Mouse (Mus musculus) embryo, embryonic 9.5 days (tissue): ENCODE measurements at regions not wholly inside any gene's neighbourhood (a gene's known extent, or its start where the extent isn't known, plus 50 kb on each side); places are given as distances from the start of the nearest gene placed in this dataset.

Experiments used
- DNase-seq: peaks from one replicate; pipeline ENCODE4 v3.0.0-alpha.2; 2017; ENCODE audit errors: extremely low spot score

DNA sequence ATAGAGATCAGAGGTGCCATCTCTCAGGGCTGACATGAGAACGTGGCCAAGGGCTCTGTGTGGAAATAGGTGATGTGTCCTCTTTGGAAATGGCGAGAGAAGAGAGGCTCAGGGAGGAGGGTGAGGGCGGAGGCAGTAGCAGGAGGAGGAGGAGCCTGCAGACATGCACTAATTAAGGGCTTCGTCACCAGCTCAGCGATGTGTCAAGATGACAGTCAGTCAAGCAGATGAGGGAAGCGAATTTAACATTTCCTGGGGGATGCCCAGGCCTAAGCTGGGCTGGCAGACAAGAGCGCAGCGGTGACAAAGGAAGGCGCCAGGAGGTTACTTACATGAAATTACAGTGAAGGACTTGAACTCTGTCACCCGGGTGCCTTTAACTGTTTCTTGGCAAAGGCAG is 455.1 kb upstream of the Tbx3 start:
- no peak for DNase-seq

DNA sequence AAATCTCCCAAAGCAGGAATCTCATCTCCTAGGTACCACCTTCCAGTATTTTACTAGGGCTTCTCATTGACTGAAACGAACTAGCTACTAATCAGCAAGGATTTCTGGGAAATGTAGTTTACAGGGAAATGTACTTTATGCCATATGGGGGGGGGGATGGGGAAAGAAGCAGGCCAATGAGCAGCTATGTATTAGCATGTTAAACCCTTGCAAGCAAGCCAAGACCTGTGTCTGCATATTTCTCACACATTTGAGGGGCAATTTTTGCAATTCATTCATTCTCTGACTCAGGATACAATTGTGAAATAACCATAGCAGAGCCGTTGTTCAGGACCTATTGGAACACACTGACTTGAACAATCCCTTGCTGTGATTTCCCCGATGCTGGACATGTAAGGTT is 454.3 kb upstream of the Tbx3 start:
- DNase-seq = no peak

DNA sequence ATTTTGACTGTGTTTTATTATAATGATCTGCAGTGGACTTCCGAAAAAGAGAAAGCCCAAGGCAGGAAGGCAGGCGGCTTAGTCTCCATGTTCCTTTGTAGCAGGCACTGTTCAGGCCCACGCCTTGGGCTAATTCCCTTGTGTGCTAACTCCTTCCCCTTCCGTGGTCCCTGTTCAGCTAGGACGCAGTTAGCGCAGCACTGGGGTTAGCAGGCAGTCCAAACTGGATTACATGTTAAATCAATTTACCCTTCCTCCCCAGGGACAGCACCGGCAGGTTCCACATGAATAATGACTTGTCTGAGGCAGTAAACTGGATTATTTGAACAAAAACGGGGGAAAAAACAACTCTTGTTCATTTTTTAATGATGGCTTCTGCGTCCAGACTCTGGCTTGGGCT is 453.4 kb upstream of the Tbx3 start:
- no peak for DNase-seq

DNA sequence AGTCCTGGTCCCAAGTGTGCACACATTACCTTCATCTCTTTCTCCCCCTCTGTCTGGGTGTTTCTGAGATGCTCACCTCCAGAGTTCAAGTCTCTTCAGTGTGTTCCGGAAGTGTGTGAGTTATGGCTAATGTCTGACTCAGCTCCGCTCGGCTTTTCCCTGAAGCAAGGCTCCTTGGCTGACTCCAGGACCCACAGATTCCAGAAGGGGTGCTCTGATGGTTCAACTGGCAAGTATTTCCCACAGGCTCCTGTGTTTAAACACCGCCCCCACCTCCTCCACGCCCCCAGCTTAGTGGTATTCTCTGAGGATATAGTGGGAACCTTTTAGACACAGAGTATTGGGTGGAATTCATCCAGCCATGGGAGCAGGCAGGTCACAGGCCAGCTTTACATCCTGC is 441.8 kb upstream of the Tbx3 start:
- DNase-seq = no peak

DNA sequence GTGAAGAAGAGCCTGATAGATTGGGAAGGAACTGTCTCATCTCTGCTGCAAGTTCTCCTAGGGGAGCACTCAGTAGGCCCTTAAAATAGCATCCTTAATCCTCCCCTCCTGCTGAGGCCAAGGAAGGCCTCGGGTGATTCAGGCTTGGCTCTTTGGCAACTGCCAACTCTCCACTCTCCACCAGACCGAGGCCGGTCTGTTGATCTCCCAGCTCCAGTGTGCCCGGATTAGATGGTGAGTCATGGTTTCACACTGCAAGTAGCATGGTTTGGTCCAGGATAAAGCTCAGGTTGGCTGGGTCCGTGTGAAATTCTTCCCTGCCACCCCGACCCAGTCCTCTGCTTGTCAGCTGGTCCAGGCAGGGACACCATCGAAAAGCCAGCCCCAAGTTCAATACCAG is 437.5 kb upstream of the Tbx3 start:
- DNase-seq = no peak

DNA sequence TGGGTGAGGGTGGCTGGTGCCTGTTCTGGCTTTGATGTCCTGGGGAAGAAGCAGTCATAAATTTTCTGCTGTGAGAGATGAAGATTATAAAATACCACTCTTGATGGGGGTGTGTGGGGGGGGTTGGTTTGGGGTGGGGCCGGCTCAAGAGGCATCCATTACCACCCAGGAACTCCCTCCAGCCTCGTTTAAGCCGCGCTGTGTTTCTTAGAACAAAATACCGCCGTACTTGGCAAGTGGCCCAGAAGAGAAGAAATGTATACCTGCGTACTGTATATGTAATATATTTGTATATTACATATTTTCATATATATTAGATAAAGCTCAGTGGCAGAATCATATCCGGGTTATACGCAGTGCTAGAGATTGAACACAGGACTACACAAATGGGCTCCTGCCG is 434.6 kb upstream of the Tbx3 start:
- no peak for DNase-seq

DNA sequence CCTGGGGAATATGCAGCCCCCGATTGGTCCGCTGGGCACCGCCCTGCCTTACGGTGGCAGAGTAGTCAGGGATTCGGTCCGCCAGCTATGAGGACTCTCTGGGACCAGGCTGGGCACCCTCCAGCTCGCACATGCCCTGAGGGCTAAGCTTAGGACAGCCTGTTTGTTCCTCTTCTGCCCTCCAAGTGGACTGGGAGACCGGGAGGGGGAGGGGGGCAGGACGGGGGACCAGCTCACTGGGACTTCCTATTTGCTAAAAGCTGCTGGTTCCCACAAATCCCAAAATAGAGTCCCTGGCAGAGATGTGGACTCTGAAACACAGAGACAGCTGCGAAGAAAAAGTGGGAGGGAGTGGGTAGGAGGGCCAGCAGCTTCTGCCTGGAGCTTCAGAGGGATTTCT is 423.6 kb upstream of the Tbx3 start:
- DNase-seq = no peak

DNA sequence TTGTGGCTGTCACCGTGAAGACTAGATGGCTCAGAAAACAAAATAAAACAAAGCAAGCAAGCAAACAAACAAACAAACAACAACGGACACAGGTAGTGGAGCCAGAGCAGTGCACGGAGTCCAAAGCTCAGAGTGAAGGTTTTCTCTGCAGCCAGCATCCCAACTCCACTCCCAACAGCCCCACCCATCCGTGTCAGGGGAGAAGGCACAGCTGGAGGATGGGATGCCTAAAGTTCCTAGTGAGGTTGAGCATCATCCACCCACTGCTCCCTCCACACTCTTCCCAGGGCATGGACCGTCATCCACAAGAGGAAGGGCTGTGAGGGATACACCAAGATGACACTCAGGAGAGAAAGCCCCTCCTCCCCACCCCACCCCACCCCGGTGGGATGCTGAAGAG is 421.8 kb upstream of the Tbx3 start:
- DNase-seq = no peak

DNA sequence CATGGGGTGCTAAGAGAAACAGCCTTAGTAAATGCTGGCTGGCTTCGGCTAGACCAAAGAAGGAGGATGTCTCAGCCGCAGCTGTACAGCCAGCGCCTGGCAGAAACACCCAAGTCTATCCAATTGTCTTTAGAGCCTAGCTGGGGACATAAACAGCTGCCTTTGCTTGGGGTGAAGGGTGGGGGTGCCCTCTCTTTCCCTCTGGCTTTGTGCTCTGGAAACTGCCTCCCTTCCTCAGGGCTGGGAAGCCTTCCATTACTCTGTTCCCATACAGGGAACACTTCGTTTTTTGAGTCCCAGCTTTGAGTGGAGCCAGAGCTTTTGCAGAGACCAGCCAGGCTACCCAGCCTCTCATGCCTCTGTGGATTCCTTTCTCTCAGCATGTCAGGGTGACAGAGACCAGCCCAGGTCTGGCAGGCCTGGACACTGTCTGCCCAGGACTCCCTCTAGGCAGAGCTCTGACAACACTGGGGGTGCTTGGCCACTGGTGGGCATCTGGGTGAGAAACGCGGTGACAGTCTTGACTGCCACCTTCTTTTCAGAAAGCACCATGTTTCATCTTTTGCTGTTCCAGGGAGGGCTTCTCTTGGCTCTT is 421.2 kb upstream of the Tbx3 start:
- no peak for DNase-seq

DNA sequence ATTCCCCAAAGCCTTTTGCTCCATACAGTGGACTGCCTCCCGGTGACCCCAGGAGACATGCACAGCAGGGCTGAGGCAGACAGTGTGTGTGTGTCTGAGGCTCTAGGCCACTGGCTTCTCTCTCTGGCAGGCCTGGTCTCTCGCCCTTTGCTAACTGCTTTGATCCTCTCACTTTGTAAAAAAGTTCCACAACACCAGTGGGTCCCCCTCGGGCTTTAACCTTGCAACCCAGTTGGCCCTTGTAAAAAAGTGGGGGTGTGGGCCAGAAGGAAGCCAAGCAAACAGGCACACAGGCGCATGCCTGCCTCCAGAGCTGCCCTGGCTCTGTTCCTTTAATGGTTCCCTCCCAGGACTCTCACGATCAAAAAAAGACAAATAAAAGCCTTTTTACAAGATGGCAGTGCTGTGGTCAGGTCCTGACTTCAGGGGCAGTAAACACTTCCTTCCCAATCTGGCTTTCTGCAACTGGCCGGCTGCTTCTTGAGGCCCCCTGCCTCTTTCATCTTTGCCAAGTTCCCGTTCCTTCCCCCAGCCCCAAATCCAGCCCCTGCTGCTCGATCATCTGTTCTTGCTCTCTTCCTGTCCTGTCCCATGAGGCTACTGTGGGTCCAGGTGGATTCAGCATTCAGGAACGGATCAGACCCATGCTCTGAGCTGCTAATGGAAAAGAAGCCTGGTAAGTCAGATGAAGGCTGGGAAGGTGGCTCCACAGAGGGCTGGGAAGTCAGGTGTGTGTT is 419.0 kb upstream of the Tbx3 start:
- DNase-seq = no peak

DNA sequence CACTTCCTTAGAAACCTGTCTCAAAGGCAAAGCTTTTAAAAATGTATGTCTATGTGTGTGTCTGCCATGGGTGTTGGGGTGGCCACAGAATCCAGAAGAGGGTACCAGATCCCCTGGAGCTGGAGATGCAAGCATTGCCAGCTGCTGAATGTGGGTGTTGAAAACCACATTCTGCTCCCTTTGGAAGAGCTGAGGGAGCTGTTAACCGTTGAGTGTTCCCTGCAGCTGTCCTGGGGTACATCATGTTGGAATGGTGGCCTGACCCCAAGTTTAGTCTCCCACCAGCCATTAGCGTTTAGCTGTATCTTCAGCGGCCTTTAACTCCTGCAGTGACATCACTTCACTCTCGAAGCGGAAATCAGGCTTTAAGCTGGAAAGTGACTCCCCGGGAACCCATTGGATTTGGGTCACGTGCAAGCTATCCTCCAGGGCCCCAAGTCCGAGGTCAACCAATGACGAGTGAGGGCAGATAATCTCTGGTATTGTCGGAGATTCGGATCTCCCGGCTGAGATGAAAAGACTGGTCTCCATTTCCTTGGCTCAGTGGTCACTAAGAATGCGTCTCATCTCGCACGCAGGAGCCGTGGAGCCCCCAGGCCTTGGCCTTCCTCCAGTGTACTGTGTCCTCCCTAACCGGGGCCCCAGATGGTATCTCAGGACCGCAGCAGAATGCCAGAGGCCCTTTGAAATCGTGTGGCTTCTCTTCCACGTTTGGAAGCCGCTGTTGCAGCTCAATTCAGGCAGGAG is 412.9 kb upstream of the Tbx3 start:
- DNase-seq = no peak

DNA sequence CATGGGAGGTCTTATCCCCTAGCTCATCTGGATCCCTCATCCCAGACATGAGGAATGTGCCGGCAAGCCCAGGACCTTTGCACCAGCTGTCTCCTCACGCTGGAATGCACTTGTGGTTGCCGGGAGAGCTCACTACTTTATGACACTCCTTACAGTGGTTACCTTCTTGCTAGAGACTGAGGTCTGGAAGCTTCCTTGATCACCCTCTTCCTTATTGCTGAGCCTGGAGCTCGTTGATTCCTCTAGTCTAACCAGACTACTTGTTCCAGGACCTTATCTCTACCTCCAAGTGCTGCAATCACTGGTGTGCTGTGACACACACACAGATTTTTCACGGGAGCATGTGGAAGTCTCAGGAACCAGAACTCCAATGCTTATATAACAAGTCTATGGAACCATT is 411.6 kb upstream of the Tbx3 start:
- no peak for DNase-seq

DNA sequence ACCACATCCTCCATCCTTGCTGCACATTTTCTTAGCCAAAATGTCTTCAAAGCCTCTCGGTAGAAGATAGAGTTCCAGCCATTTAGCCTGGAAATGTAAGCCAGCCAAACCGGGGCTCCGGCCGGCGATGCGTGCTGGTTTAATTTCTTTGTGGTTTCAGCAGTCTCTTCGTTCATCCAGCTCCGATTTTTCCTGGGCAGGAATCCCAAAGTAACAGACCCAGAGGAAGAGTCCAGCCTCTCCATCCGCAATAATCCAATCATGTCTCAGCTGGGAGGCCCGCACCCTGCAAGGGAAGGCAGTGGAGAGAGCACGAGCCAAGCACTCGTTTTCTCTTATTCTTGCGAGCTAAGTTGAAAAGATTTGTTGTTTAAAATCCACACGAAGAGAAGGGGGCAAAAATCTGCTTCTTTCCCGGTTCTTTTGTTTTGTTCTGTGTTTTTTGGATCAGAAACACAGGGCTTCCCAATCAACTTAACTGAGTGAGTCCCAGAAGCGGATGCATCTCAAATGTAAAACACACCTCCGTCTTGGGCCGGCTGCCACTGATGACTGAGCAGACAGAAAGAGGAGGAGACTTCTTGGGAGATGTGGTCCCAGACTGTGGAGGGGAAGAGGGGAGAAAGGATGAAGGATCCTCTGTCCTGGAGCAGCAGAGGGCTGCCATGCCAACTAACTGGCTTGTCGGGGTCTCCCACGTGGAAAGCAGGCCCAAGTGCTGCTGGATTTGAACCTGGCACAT is 405.1 kb upstream of the Tbx3 start:
- no peak for DNase-seq

DNA sequence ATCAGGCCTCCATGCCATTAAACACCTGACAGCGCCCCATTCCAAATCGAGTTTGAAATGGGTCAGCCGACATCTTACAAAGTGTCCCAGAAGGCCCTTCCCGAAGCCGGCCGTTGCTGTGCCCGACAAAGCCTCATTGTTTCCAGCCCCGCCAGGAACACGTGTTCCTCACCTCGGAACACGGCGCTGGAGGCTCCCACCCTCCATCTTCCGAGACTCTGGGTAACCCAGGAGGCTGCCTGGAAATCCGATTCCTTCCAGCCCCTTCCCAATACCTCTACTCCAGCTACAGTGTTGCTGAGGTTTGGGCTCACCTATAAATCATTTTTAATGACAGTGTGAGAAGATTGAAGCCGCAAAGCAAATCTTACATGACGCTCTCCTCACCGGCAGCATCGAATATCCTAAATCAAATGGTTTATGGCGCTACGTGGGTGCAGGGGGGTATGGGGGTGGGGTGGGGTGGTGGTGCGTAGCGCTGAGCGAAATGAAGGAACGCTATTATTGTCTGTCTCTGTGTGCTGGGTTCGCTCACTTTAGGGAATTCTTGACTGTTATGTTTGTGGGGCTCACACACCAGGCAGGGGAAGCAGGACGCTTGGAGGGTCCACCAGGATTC is 399.1 kb upstream of the Tbx3 start:
- no peak for DNase-seq

DNA sequence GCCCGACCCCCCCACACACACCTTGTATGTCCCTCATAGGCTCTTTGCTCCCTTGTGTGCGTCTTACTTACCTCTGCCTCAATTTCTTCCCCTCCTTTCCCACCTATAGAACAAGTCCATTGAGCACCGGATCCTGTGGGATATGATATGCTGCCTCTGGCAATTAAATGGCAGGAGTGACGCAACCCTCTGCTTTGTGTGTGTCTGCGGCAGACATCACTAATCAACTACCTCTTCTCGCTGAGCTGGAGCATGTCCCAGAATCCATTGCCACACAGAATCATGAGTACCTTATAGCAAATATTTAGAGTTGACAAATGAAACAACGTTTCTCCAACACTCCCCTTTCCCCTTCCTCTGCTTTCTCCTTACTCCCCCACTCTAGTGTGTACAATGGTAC is 397.3 kb upstream of the Tbx3 start:
- DNase-seq = no peak

DNA sequence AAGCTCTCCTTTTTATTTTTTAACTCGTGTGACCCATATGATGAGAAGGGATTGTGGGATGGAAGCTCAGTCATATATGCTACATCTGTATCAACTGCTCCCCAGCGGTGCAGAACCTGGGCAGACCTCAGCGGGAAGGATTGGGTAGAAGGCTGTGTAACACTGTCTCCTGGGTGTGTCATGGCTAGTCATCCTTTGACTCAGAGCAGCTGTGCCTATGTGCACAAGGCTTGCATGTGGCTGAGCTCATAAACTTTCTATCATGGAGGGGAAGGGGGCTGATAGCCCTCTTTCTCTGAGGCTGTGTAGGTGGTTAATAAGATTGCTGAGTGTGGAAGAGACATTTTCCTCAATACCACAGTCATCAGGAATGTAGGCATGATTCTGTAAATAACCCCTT is 396.9 kb upstream of the Tbx3 start:
- DNase-seq = no peak

DNA sequence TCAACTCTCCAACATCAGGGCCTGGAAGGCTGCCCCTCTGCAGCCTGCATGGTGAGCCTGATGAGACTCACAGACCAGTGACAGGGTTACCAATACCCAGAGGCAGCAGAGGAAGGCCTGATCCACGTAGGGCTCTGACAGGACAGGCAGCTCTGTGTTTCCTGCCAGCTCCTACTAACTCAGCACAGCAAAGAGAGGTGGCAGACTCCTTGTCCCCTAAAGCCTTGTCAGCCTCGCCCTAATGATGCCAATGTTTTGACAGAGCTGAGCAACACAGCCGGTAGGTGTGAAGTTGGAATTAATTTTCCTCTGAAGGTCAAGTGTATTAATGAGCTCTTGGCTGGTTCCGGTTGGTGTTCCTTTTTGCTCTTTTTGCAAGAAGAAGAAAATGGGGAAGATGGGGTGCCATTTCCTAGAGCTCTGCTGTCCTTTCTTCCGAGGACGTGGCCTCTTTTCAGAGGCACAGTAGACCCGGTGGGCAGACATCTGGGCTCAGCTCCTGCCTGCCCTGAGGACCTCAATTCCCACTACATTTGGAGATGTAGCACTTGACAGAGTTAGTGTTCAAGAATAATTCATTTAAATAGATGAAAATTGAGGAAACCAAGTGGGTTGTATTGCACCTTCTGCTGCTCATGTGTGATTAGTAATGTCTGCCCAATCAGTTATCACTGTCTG is 395.5 kb upstream of the Tbx3 start:
- no peak for DNase-seq

DNA sequence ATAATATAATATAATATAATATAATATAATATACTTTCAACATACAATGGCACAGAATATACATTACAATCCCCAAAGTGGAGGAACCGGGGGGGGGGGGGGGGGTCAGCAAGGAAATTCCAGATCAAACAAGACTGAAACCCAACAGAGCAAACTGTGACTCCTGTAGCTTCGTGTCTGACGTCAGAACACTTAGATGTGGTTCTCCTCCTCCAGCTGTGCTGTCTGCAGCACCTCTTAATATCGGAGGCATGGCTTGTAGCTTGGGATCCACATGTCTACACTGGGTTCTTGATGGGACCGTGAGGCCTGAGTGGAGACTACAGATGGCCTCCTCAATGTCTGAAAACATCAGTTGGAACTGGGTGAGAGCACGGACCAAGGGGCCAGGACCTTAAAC is 390.3 kb upstream of the Tbx3 start:
- no peak for DNase-seq

DNA sequence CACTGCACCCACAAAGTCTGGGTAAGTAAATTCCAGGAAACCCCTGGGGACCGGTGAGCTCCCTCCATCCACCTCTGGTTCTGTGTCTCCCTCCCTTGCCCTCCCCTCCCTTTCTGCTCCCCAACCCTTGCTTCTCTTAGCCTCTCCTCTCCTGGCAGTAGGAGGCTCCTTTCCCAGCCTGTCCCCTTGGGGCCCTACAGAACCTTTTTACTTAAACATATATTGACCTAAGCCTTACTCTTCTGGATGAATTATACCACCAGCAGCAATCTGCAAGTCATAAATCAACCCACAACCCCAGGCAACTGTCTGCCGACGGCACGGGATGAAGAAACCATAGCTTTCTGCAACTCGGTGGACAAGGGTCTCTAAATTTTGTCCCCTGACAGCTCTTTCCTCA is 380.7 kb upstream of the Tbx3 start:
- DNase-seq = no peak

DNA sequence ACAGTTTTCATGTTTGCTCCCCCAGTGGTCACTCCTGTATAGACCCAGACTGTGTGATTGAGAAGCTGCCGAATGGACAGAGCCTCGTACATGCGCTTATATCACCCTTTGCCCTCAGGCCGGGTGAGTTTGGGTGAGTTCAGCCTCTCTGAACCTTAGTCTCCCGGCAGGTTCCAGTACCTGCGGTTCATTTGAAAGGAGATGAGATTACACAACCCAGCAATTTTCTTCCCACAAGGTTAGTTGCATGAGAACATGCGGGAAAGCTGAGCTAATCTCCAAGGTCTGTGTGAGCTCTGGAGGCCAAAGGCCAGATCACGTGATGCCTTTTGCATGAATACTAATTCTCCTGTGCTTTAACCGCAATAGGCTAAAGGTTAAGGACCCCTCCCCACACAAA is 378.1 kb upstream of the Tbx3 start:
- no peak for DNase-seq

DNA sequence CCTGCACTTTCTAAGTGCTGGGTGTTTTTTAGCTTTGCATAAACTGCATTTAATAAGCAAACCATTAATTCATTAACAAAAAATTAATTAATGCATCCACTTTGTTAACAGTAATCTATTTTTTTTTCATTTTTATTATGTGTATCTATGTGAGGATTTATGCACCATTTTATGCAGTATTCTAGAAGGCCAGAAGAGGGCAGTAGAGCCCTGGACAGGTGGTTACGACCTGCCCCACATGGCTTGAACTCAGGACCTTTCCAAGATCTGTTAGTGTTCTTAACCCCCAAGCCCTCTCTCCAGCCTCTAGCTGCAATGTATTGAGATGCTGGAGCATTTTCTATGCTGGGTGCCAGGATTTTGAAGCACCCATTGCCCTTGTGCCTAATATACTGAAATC is 377.6 kb upstream of the Tbx3 start:
- no peak for DNase-seq

DNA sequence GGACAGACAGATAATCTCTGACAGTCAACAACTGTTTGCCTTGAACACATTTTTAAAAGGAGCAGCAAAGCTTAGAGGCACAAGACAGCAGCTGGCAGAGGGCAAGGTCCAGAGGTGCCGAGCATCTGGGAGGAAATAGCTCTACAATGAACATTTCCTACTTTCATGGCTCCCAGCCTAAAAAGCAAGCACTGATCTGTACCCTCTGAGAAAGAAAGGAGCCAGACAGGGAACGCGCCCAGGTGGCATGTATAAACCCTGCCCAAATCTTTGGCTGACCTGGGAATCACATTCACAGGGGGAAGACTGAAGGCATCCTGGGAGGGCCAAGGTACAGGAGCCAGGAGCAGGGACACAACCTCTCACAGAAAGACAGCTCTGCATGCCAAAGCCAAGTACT is 371.2 kb upstream of the Tbx3 start:
- no peak for DNase-seq
